Mouse (Mus musculus) embryonic facial prominence, embryonic 10.5 days (tissue): ENCODE data around the gene Ptbp2. TPM values are rescaled to one million over a fixed set of nuclear protein-coding genes. Genes with fewer than 3 reads are reported as not detected.

Source experiments
- DNase-seq: peaks from one replicate; pipeline ENCODE4 v3.0.0-alpha.2; 2017; ENCODE audit warnings: low spot score
- H3K27ac ChIP-seq: fragments of 300-500 bp; sonication (generic); replicated peaks from 2 replicates; pipeline ENCODE4 v1.5.1; 2016; ENCODE audit warnings: mild to moderate bottlenecking
- H3K27me3 ChIP-seq: fragments of 300-500 bp; sonication (generic); replicated peaks from 2 replicates; pipeline ENCODE4 v1.6.1; 2016; ENCODE audit warnings: low read depth, mild to moderate bottlenecking; ENCODE audit not compliant: poor library complexity, severe bottlenecking
- H3K36me3 ChIP-seq: fragments of 300-500 bp; sonication (generic); replicated peaks from 2 replicates; pipeline ENCODE4 v1.6.1; 2016; ENCODE audit warnings: mild to moderate bottlenecking, moderate library complexity
- H3K4me1 ChIP-seq: fragments of 300-500 bp; sonication (generic); 2 replicates; pipeline ENCODE4 v1.6.1; 2016
- H3K4me3 ChIP-seq: fragments of 300-500 bp; sonication (generic); 2 replicates; pipeline ENCODE4 v1.5.1; 2016; ENCODE audit warnings: mild to moderate bottlenecking, moderate library complexity
- H3K9me3 ChIP-seq: fragments of 300-500 bp; sonication (generic); 2 replicates; pipeline ENCODE4 v1.6.1; 2016; ENCODE audit warnings: mild to moderate bottlenecking
- WGBS: fragments of 180-500 bp; shearing (Covaris S2); methylation state at CpG from one replicate; pipeline ENCODE4 v1.1.7; 2016; 5-methylcytosine and 5-hydroxymethylcytosine counted together
- polyA plus RNA-seq: library from polyadenylated mRNA; unstranded; fragments of >200 nt; fragmentation: Nextera tagmentation; extraction: Ambion mirVana; gene quantifications from 2 replicates; pipeline ENCODE4 v1.2.1, GENCODE M21; 2016

Ptbp2 gene
- polyA plus RNA-seq = 171 and 174 TPM in 2 replicates

- H3K27me3 ChIP-seq = no peaks in the 10 kb centered on the region
- H3K27ac ChIP-seq = peak within 1 kb of the TSS; percentile 100
- H3K9me3 ChIP-seq = no peaks in the 10 kb centered on the region
- DNase-seq = no peak
- WGBS = 87% methylated on average over 4 of the region's 4 CpGs
- H3K36me3 ChIP-seq = peaks cover 9% of the 10 kb centered on the region
- H3K4me3 ChIP-seq = peak within 1 kb of the TSS; percentile 94
- peaks cover 36% of the 10 kb centered on the region for H3K4me1 ChIP-seq
Observed at GRCm38 (mm10) chr3:119784366-119784765, at the start of gene Ptbp2. TSS of gene Ptbp2 (minus strand) at chr3:119784466.

DNA sequence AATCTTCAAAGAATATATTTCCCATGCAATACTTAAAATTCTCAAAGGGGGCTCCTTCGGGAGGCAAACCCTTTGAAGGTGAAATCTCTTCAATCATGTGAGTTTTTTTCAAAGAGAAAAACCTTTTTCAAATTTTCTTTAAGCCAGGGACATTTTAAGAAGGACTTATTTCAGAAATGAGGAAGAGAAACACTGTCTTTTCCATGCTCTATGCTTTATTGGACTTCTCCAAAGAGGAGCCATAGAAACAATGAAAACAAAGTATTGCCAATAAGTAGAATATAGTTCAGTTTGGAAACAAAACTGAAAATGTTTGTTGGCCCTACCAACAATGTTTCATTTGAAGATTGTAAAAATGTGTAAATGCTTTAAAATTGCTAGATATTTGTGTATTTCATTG, 30.4 kb upstream of the Ptbp2 start:
- H3K27me3 ChIP-seq = no peaks in the 10 kb centered on the region
- no peak overlapping the region for H3K27ac ChIP-seq
- no peak overlapping the region for H3K4me3 ChIP-seq
- no peaks in the 10 kb centered on the region for H3K4me1 ChIP-seq
- no peaks in the 10 kb centered on the region for H3K36me3 ChIP-seq
- DNase-seq = no peak
- 71% methylated on average over 1 of the region's 1 CpGs for WGBS
- H3K9me3 ChIP-seq = no peaks in the 10 kb centered on the region

DNA sequence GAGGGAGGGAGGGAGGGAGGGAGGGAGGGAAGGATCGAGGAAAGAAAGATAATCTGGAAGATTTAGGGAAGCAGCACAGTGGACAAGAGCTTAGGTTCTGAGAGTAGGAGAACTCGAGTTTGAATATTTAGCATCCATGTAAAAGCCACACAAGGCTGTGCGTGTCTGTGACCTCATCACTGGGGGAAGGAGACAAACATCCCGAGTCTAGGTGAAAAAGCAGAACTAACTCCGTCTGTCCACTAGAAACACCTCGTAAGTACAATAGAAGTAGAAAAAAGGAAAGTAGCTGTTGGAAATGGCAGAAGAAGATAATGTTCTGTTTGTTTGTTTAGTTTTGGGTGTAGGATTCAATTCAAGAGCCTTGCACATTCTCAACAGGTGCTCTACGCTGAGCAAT, 21.9 kb upstream of the Ptbp2 start:
- DNase-seq = no peak
- no peak overlapping the region for H3K27ac ChIP-seq
- H3K36me3 ChIP-seq = no peaks in the 10 kb centered on the region

DNA sequence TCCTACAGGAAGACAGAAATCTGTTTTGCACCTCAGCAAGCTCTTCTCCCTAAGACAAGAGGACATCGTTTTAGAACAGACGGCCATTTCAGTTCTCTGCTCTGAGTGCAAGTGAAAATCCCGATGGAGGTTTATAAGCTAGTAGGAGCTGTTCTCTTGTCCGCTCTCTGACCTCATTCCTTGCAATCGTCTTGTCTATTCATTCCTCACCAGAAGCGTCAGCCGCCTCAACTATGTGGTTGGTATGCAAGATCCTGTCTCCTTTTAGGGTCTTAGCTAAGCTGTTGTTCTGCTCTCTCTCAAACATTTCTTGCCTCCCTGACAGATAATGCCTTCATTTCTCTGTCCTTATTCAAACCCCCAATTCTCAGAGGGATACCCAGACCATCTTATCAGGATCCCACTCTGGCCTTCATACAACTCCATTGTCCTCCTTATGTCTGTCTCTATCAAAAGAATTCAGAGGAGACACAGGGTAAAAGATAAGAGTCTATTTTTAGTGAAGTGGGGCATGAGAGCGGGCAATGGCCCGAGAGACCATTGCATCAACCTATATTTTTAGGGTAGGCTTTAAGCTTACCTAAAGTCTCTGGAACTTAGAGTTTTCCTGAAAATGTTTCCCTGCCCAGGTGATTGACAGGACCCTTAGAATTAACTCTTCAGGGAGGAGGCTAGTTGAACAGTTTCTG, 10.6 kb upstream of the Ptbp2 start:
- no peak overlapping the region for H3K27ac ChIP-seq
- no peaks in the 10 kb centered on the region for H3K4me1 ChIP-seq
- no peak overlapping the region for H3K4me3 ChIP-seq
- H3K36me3 ChIP-seq = no peaks in the 10 kb centered on the region
- 85% methylated on average over 9 of the region's 9 CpGs for WGBS
- no peaks in the 10 kb centered on the region for H3K27me3 ChIP-seq
- H3K9me3 ChIP-seq = no peaks in the 10 kb centered on the region
- no peak for DNase-seq

More for the DNA sequence above, 21.9 kb upstream of the Ptbp2 start:
- Histone ChIP-seq H3K9me3 (no peaks in the 10 kb centered on the region), H3K27me3 (no peaks in the 10 kb centered on the region), H3K4me3 (no peak overlapping the region), H3K4me1 (no peaks in the 10 kb centered on the region)
- 78% methylated on average over 7 of the region's 7 CpGs for WGBS

DNA sequence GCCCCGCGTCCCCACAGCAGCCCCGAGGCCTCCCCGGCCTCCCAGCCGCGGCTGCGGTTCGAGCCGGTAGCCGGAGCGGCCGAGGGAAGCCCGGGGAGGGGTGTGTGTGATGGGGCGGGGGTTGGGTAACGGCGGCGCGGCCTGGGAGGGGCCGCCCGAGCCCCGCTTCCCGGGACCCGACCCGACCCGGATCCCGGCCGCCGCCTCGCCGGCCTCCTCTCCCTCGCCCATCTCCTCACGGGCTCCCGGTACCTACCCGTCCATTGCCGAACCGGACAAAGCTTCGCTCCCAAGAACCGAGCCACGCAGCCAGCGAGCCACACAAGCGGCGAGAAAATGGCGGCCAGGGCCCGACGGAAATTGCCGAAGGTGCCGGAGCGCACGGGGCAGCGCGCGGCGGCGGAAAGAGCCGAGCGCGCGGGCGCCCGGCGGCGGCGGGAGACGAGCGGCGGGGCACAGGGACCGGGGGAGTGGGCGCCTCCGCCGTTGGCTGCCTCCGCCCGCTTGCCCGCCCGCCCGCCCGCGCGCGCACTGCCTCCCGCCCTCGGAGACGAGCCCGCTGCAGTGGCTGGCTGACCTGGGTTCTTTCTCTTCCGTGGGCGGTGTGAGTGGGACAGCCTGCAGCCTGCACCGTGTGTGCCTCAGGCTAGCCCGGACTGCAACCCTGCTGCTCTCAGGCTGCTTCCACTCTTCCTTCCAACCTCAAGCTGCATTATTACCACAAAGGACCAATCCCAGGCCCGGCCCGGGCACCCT, 1.1 kb downstream of the Ptbp2 start:
- peaks cover 22% of the 10 kb centered on the region for H3K36me3 ChIP-seq
- under 1% methylated on average over 88 of the region's 89 CpGs for WGBS
- no peaks in the 10 kb centered on the region for H3K27me3 ChIP-seq
- H3K4me3 ChIP-seq = peak overlapping the region; percentile 94
- peak; percentile 90 for DNase-seq
- no peaks in the 10 kb centered on the region for H3K9me3 ChIP-seq
- peaks cover 42% of the 10 kb centered on the region for H3K4me1 ChIP-seq
- peak overlapping the region; percentile 100 for H3K27ac ChIP-seq

- Histone ChIP-seq H3K4me3 (peak overlapping the region; percentile 94), H3K36me3 (peaks cover 24% of the 10 kb centered on the region), H3K4me1 (peaks cover 39% of the 10 kb centered on the region), H3K27ac (peak overlapping the region; percentile 100), H3K27me3 (no peaks in the 10 kb centered on the region), H3K9me3 (no peaks in the 10 kb centered on the region)
- under 1% methylated on average over 63 of the region's 63 CpGs for WGBS
- DNase-seq = peak; percentile 82
Observed at GRCm38 (mm10) chr3:119782022-119782945, 2.0 kb downstream of the Ptbp2 start.

DNA sequence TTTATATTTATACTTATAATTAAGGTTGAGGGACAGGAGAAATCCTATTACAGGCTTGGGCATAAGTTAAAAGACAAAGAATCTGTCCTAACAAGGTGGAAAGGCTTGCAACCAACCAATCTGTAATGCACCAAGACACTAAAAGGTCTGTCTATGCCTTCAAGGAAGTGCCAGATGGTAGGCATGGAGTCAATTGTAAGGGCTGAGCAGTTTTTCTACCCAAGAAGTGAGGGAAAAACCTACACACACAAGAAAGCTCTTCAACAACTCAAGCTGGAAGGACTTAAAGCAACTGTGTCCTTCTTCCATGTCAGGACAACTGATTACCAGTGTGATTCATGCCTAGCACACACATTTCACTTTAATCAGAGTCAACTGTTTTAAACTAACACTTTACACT, 3.4 kb downstream of the Ptbp2 start:
- H3K27me3 ChIP-seq = no peaks in the 10 kb centered on the region
- H3K36me3 ChIP-seq = peaks cover 34% of the 10 kb centered on the region
- H3K9me3 ChIP-seq = no peaks in the 10 kb centered on the region
- H3K4me1 ChIP-seq = peaks cover 39% of the 10 kb centered on the region
- DNase-seq = no peak
- H3K4me3 ChIP-seq = peak overlapping the region; percentile 94
- 0 out of 2 replicates have a peak overlapping the region, but pooled peaks have one; percentile 100 for H3K27ac ChIP-seq

DNA sequence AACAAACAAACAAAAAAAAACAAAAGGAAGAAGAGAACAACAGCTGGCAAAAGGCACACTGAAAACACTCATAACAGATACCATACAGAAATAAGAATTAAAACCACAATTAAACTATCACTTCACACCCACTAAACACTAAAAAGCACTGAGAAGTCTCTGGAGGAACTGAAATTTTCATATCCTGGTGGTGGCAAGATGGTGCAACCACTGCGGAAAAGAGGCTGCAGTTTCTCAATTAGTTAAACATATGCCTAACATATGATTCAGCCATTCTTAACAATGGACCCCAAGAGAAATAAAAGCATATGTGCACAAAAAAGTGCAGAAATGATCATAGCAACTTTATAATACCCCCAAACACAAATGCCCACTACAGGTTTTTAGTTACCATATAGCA, 5.0 kb downstream of the Ptbp2 start:
- Histone ChIP-seq H3K27ac (no peak overlapping the region), H3K27me3 (no peaks in the 10 kb centered on the region), H3K4me3 (no peak overlapping the region), H3K36me3 (peaks cover 39% of the 10 kb centered on the region), H3K9me3 (no peaks in the 10 kb centered on the region), H3K4me1 (peaks cover 39% of the 10 kb centered on the region)
- DNase-seq = no peak
- 88% methylated on average over 1 of the region's 1 CpGs for WGBS

GRCm38 (mm10) chr3:119778431-119778830, 5.8 kb downstream of the Ptbp2 start:
- H3K9me3 ChIP-seq = no peaks in the 10 kb centered on the region
- peaks cover 39% of the 10 kb centered on the region for H3K36me3 ChIP-seq
- H3K4me3 ChIP-seq = peak overlapping the region; percentile 6; the same call in 1 of the 2 replicates
- no peak overlapping the region for H3K27ac ChIP-seq
- H3K4me1 ChIP-seq = peaks cover 32% of the 10 kb centered on the region
- no peaks in the 10 kb centered on the region for H3K27me3 ChIP-seq
- WGBS = 67% methylated on average over 2 of the region's 2 CpGs
- no peak for DNase-seq

DNA sequence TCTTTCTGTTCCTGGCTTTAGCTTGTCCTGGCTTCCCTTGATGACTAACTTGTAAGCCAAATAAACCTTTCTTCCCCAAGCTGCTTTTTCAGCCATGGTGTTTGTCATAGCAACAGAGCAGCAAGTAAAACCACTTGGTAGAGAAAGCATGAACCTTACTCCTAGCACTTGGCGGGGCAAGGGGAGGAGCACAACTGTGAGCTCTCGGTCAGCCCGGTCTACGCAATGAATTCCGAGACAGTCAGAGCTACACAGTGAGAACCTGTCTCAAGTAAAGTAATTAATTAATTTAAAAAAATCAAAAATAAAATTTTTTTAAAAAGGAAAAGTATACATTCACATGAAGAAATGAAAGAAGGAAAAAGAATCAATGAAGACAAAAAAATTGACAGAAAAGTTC, 8.1 kb downstream of the Ptbp2 start:
- H3K4me3 ChIP-seq = no peak overlapping the region
- peaks cover 28% of the 10 kb centered on the region for H3K4me1 ChIP-seq
- H3K27me3 ChIP-seq = no peaks in the 10 kb centered on the region
- H3K36me3 ChIP-seq = peaks cover 39% of the 10 kb centered on the region
- H3K27ac ChIP-seq = no peak overlapping the region
- H3K9me3 ChIP-seq = no peaks in the 10 kb centered on the region
- WGBS = 94% methylated on average over 5 of the region's 5 CpGs
- no peak for DNase-seq

DNA sequence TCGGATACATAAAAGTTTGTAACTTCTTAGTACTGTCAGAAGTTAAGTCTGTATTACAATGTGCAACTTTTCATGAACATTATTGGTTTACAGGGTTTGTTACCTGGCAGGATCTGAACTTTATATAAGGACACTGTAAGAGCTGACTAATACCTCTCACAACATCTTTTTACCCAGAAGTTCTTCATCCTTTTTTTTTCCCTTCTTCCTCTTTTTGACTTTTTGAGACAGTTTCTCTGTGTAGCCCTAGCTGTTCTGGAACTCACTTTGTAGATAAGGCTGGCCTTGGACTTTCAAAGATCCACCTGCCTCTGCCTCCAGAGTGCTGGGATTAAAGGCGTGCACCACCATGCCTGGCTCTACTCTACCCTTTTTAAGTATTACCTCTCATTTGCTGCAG, 11.5 kb downstream of the Ptbp2 start:
- Histone ChIP-seq H3K27ac (no peak overlapping the region), H3K4me3 (no peak overlapping the region), H3K4me1 (no peaks in the 10 kb centered on the region), H3K9me3 (peaks cover 2% of the 10 kb centered on the region; the same call in 1 of the 2 replicates), H3K36me3 (peaks cover 41% of the 10 kb centered on the region), H3K27me3 (no peaks in the 10 kb centered on the region)
- 87% methylated on average over 2 of the region's 2 CpGs for whole genome bisulfite sequencing
- no peak for DNase-seq

DNA sequence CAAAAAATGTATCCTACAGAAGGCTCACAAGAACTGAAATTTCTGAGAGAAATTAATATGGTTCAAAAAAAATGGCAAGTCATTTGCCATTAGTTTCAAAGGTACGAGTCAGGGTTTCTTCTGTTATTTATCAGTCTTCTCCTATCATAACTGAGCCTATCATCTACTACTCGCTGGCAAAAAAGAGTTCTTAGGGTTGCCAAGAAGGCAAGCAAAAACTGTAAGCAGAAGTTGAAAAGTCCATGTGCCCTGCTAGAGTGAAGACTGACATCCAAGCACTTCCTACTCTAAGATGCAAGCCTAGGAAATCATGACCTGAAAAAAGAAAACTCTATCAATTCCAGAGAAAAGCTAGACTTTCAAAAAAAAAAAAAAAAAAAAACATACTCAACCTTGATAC, 20.5 kb downstream of the Ptbp2 start:
- Histone ChIP-seq H3K27ac (no peak overlapping the region), H3K27me3 (no peaks in the 10 kb centered on the region), H3K9me3 (no peaks in the 10 kb centered on the region; the same call in 1 of the 2 replicates), H3K4me1 (no peaks in the 10 kb centered on the region), H3K4me3 (no peak overlapping the region), H3K36me3 (peaks cover 49% of the 10 kb centered on the region)
- WGBS = 91% methylated on average over 2 of the region's 2 CpGs
- no peak for DNase-seq
